Mouse (Mus musculus) stomach, postnatal 0 days (tissue): ENCODE results near the gene Lta. TPM values are rescaled to one million over a fixed set of nuclear protein-coding genes. Genes with fewer than 3 reads are reported as not detected.

Experiments
- ATAC-seq: fragments of 200-750 bp; cut with Nextera tagmentation; 2 replicates; pipeline ENCODE4 v1.8.0; 2017; ENCODE audit not compliant: low FRiP score, low TSS enrichment
- DNase-seq: peaks from one replicate; pipeline ENCODE4 v3.0.0-alpha.2; 2016; ENCODE audit warnings: low spot score
- H3K27ac ChIP-seq: fragments of 300-500 bp; sonication (generic); replicated peaks from 2 replicates; pipeline ENCODE4 v1.5.1; 2014; ENCODE audit warnings: mild to moderate bottlenecking, control low read depth
- H3K27me3 ChIP-seq: fragments of 300-500 bp; sonication (generic); 2 replicates; pipeline ENCODE4 v1.6.1; 2014; ENCODE audit warnings: low read length; ENCODE audit not compliant: control insufficient read depth, insufficient read depth
- H3K36me3 ChIP-seq: fragments of 300-500 bp; sonication (generic); 2 replicates; pipeline ENCODE4 v1.6.1; 2014; ENCODE audit warnings: low read length, mixed read lengths; ENCODE audit not compliant: control insufficient read depth, insufficient read depth
- H3K4me1 ChIP-seq: fragments of 300-500 bp; sonication (generic); replicated peaks from 2 replicates; pipeline ENCODE4 v1.6.1; 2014; ENCODE audit warnings: antibody characterized with exemption; ENCODE audit not compliant: control insufficient read depth, insufficient read depth
- H3K4me2 ChIP-seq: fragments of 300-500 bp; sonication (generic); replicated peaks from 2 replicates; pipeline ENCODE4 v1.6.1; 2014; ENCODE audit warnings: low read depth, mild to moderate bottlenecking, control low read depth, moderate library complexity
- H3K4me3 ChIP-seq: fragments of 300-500 bp; sonication (generic); 2 replicates; pipeline ENCODE4 v1.5.1; 2014; ENCODE audit warnings: low read depth, low read length, control low read depth
- H3K9ac ChIP-seq: fragments of 300-500 bp; sonication (generic); 2 replicates; pipeline ENCODE4 v1.6.1; 2014; ENCODE audit warnings: mild to moderate bottlenecking, low read length, control low read depth, mixed read lengths
- H3K9me3 ChIP-seq: fragments of 300-500 bp; sonication (generic); 2 replicates; pipeline ENCODE4 v1.6.1; 2016; ENCODE audit warnings: low read length; ENCODE audit not compliant: control insufficient read depth
- CTCF ChIP-seq: IDR thresholded peaks from 2 replicates; pipeline ENCODE4 v1.5.1; 2016; ENCODE audit warnings: antibody characterized with exemption, low read depth, mild to moderate bottlenecking, moderate library complexity
- EP300 ChIP-seq: optimal IDR thresholded peaks from 2 replicates; pipeline ENCODE3; 2016; ENCODE audit warnings: antibody characterized with exemption
- WGBS: fragments of 180-500 bp; shearing (Covaris S2); extraction: QIAGEN DNeasy Blood & Tissue Kit; methylation state at CpG from one replicate; pipeline ENCODE4 v1.1.7; 2014; 5-methylcytosine and 5-hydroxymethylcytosine counted together
- polyA plus RNA-seq: library from polyadenylated mRNA; unstranded; fragments of >200 nt; fragmentation: Nextera tagmentation; extraction: Ambion mirVana; gene quantifications from 2 replicates; pipeline ENCODE4 v1.2.1, GENCODE M21; 2015

The Lta gene
- polyA plus RNA-seq, 1 experiment from 2014 or later: 0.11 TPM

- H3K27me3 ChIP-seq: no peaks in the 10 kb centered on the region
- H3K27ac ChIP-seq: no peak overlapping the region
- ATAC-seq (no peak), DNase-seq (no peak)
- peaks cover 2% of the 10 kb centered on the region; the same call in 1 of the 2 replicates for H3K4me1 ChIP-seq
- H3K9ac ChIP-seq: no peak overlapping the region
- H3K4me2 ChIP-seq: no peak overlapping the region
- TF ChIP-seq CTCF (no peak), EP300 (no peak)
- peaks cover 70% of the 10 kb centered on the region for H3K36me3 ChIP-seq
- WGBS: 89% methylated on average over 16 of the region's 16 CpGs
- H3K9me3 ChIP-seq: no peaks in the 10 kb centered on the region
- no peak overlapping the region for H3K4me3 ChIP-seq
Measured at GRCm38 (mm10) chr17:35158850-35159593, 46.1 kb downstream of the Lta start.

GRCm38 (mm10) chr17:35157661-35158175 is 47.4 kb downstream of the Lta start:
- H3K27ac ChIP-seq: no peak overlapping the region
- H3K4me3 ChIP-seq: no peak overlapping the region
- no peaks in the 10 kb centered on the region for H3K27me3 ChIP-seq
- DNase-seq (no peak), ATAC-seq (no peak)
- H3K4me2 ChIP-seq: no peak overlapping the region
- no peaks in the 10 kb centered on the region for H3K9me3 ChIP-seq
- H3K4me1 ChIP-seq: no peaks in the 10 kb centered on the region; the same call in 1 of the 2 replicates
- 84% methylated on average over 8 of the region's 8 CpGs for WGBS
- H3K9ac ChIP-seq: no peak overlapping the region
- H3K36me3 ChIP-seq: peaks cover 79% of the 10 kb centered on the region
- TF ChIP-seq CTCF (no peak), EP300 (no peak)

GRCm38 (mm10) chr17:35157254-35157653 is 47.9 kb downstream of the Lta start:
- Histone ChIP-seq H3K27me3 (no peaks in the 10 kb centered on the region), H3K9ac (no peak overlapping the region), H3K36me3 (peaks cover 84% of the 10 kb centered on the region), H3K4me1 (no peaks in the 10 kb centered on the region), H3K4me2 (no peak overlapping the region), H3K9me3 (no peaks in the 10 kb centered on the region), H3K27ac (no peak overlapping the region), H3K4me3 (no peak overlapping the region)
- no peak for TF ChIP-seq EP300
- TF ChIP-seq CTCF: no peak
- WGBS: 90% methylated on average over 8 of the region's 8 CpGs
- DNase-seq (no peak), ATAC-seq (no peak)

GRCm38 (mm10) chr17:35156461-35157200 is 48.5 kb downstream of the Lta start:
- no peaks in the 10 kb centered on the region for H3K27me3 ChIP-seq
- no peak overlapping the region for H3K4me2 ChIP-seq
- H3K36me3 ChIP-seq: peaks cover 83% of the 10 kb centered on the region
- no peak overlapping the region for H3K4me3 ChIP-seq
- H3K27ac ChIP-seq: no peak overlapping the region
- 88% methylated on average over 33 of the region's 33 CpGs for WGBS
- ATAC-seq (no peak), DNase-seq (no peak)
- no peak overlapping the region for H3K9ac ChIP-seq
- TF ChIP-seq CTCF (no peak), EP300 (no peak)
- H3K4me1 ChIP-seq: no peaks in the 10 kb centered on the region
- no peaks in the 10 kb centered on the region for H3K9me3 ChIP-seq

- Histone ChIP-seq H3K4me3 (no peak overlapping the region), H3K27ac (no peak overlapping the region), H3K4me1 (no peaks in the 10 kb centered on the region), H3K9ac (no peak overlapping the region), H3K4me2 (no peak overlapping the region), H3K27me3 (no peaks in the 10 kb centered on the region), H3K9me3 (no peaks in the 10 kb centered on the region), H3K36me3 (peaks cover 79% of the 10 kb centered on the region)
- no peak for ATAC-seq
- WGBS: 81% methylated on average over 12 of the region's 12 CpGs
- DNase-seq: no peak
- TF ChIP-seq EP300 (no peak), CTCF (no peak)
Measured at GRCm38 (mm10) chr17:35155451-35155850, 49.7 kb downstream of the Lta start.

GRCm38 (mm10) chr17:35154616-35155015 is 50.5 kb downstream of the Lta start:
- H3K27me3 ChIP-seq: no peaks in the 10 kb centered on the region
- H3K27ac ChIP-seq: no peak overlapping the region
- peaks cover 78% of the 10 kb centered on the region for H3K36me3 ChIP-seq
- DNase-seq: no peak
- H3K4me3 ChIP-seq: no peak overlapping the region
- no peak for ATAC-seq
- no peak overlapping the region for H3K4me2 ChIP-seq
- H3K9me3 ChIP-seq: no peaks in the 10 kb centered on the region
- no peak overlapping the region for H3K9ac ChIP-seq
- H3K4me1 ChIP-seq: no peaks in the 10 kb centered on the region
- 78% methylated on average over 7 of the region's 7 CpGs for WGBS
- no peak for TF ChIP-seq CTCF
